Mouse (Mus musculus) embryonic fibroblast, embryonic 13.5 days (primary cell): Measurements from ENCODE around the gene Kcnip1. TPM values are rescaled to one million over a fixed set of nuclear protein-coding genes. Genes with fewer than 3 reads are reported as not detected.

Experiments
- H3K27ac ChIP-seq: 2 replicates; pipeline ENCODE4 v1.5.1; 2012; ENCODE audit warnings: low read length, control low read depth, inconsistent platforms; ENCODE audit not compliant: insufficient read depth
- H3K4me1 ChIP-seq: 2 replicates; pipeline ENCODE4 v1.6.1; 2011; ENCODE audit warnings: low read length; ENCODE audit not compliant: control insufficient read depth, insufficient read depth
- H3K4me3 ChIP-seq: 2 replicates; pipeline ENCODE4 v1.5.1; 2011; ENCODE audit warnings: mild to moderate bottlenecking, control low read depth, low read length; ENCODE audit not compliant: insufficient read depth
- CTCF ChIP-seq: IDR thresholded peaks from 2 replicates; pipeline ENCODE4 v1.5.1; 2011; ENCODE audit warnings: mild to moderate bottlenecking, control low read depth, low read length, moderate library complexity, borderline replicate concordance; ENCODE audit not compliant: insufficient read depth
- POLR2A ChIP-seq: IDR thresholded peaks from 2 replicates; pipeline ENCODE4 v1.6.1; 2011; ENCODE audit warnings: low read depth, mild to moderate bottlenecking, control low read depth, low read length, moderate library complexity
- polyA plus RNA-seq: library from polyadenylated mRNA; stranded (reverse); fragments of >200 nt; gene quantifications from 2 replicates; pipeline ENCODE4 v1.2.4, GENCODE M21; 2011; ENCODE audit warnings: low read depth; ENCODE audit not compliant: missing spikeins, insufficient read length

Gene Kcnip1
- polyA plus RNA-seq, 1 experiment: 2.7 TPM

DNA sequence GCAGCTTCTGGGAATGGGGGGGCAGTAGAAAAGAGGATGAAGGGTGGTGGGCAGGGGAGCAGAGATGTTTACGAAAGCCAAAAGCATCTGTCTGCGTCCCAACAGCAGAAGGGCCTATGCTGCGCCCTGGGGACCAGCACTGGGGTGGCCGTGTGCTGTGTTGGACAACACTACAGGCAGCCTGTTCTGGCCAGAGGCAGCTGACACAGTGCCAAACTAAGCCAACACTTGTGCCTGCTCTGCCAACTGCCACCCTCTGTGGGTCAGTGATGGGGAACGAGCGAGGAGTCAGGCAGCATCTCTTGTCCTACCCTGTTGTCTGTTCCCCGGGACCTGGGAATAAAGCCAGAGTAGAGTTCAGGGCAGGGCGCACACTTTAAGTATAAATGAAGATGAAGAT lies 260.6 kb downstream of the Kcnip1 start:
- no peaks in the 10 kb centered on the region for H3K4me1 ChIP-seq
- no peak overlapping the region for H3K27ac ChIP-seq
- TF ChIP-seq CTCF (no peak), POLR2A (no peak)
- no peak overlapping the region for H3K4me3 ChIP-seq

DNA sequence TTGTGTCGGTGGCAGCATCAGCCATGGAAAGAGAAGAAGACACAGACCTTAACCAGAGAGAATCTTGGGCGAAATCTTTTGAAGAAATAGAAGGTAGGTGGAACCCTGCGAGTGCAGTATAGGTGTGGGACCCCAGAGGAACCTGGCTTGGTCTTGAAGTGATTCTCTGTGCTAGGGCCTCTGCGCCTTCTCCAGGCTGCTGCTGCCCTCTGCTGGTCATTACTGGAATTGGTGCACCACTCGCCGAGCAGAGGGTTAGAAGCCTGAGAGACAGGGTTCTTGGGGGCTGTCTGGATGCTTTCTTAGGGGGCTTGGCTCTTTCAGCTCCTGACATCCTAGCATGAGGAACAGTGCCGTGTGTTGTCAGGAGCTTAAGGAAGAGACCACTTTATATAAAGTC lies 271.7 kb downstream of the Kcnip1 start:
- Histone ChIP-seq H3K27ac (no peak overlapping the region), H3K4me1 (no peaks in the 10 kb centered on the region), H3K4me3 (no peak overlapping the region)
- TF ChIP-seq CTCF (peak; percentile 95), POLR2A (no peak)

DNA sequence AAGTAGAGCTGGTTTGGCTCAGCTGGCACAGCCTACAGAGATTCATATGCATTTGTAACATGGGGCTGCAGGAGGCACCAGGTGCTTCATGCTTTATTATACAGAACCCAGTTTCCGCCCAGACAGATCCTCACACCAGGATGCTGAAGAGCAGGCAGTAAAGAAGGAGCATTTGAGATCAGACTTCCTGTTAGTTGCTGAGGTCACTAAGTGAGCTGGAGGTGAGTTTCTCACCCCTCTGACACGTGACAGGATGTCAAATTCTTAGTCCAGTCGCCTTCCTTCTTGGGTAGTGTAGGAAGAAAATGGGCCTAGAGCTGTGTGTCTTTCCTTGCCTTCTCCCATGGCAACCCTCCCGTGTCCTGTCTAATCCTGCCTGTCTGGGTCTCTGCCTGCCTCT lies 286.2 kb downstream of the Kcnip1 start:
- Histone ChIP-seq H3K27ac (no peak overlapping the region), H3K4me1 (no peaks in the 10 kb centered on the region), H3K4me3 (no peak overlapping the region)
- TF ChIP-seq POLR2A (no peak), CTCF (no peak)

DNA sequence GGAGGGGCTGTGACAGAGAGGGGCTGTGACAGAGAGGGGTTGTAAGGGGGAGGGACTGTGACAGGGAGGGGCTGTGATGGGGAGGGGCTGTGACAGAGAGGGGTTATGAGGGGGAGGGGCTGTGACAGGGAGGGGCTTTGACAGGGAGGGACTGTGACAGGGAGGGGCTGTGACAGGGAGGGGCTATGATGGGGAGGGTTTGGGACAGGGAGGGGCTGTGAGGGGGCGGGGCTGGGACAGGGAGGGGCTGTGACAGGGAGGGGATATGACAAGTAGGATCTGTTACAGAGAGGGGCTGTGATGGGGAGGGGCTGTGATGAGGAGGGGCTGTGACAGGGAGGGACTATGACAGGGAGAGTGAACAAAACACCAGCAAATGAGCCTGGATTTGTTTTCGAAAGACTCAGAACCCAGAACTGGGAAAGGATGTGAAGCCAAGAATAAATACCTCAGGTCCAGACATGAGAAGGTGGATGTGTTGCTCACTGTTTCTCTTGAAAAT lies 290.9 kb downstream of the Kcnip1 start:
- TF ChIP-seq POLR2A (no peak), CTCF (no peak)
- Histone ChIP-seq H3K27ac (no peak overlapping the region), H3K4me3 (no peak overlapping the region), H3K4me1 (no peaks in the 10 kb centered on the region; the same call in 1 of the 2 replicates)

DNA sequence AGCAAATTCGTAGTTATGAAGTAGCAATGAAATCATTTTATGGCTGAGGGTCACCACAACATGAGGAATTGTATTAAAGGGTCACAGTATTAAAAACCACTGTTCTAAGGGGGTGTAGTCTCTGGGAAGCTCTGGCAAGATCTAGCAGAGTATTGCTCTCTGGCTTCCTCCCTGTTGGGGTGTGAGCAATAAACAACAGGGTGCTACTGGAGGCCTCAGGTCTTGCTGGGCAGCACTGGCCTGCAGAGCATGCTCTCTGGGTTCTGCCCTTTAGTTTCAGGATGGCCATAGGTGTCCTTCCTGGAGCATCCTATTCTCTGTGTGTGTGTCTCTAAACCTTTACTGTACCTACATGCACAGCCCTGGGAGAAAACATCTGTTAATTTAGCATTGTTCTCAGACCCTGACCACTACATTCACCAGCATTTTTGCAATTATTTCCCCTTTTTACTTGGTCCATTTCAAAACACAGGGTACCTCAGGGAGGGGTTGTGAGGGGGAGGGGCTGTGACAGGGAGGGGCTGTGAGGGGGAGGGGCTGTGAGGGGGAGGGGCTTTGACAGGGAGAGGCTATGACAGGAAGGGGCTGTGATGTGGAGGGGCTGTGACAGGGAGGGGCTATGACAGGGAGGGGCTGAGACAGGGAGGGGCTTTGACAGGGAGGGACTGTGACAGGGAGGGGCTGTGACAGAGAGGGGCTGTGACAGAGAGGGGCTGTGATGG lies 291.6 kb downstream of the Kcnip1 start:
- TF ChIP-seq POLR2A (no peak), CTCF (no peak)
- Histone ChIP-seq H3K27ac (no peak overlapping the region), H3K4me3 (no peak overlapping the region), H3K4me1 (no peaks in the 10 kb centered on the region; the same call in 1 of the 2 replicates)

DNA sequence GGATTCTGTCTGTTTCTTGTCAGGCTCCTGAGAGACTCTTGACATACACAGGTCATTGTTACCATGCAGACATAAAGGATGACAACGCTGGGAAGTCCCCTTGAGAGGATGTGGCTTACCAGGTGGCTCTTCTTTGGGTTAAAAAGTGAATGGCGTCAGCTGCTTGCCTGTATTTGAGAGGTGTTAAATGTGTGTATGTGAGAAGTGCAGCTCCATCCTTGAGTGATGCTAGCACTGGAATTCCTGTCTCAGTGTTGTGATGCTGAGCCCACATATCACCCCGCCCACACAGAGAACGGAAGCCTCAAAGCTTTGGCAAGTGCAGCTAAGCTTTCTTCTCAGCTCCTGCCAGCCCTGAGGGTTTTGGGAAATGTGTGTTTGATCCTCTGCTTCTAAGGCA lies 292.2 kb downstream of the Kcnip1 start:
- no peak for TF ChIP-seq CTCF
- no peak for TF ChIP-seq POLR2A
- H3K4me3 ChIP-seq: no peak overlapping the region
- no peak overlapping the region for H3K27ac ChIP-seq
- no peaks in the 10 kb centered on the region; the same call in 1 of the 2 replicates for H3K4me1 ChIP-seq

DNA sequence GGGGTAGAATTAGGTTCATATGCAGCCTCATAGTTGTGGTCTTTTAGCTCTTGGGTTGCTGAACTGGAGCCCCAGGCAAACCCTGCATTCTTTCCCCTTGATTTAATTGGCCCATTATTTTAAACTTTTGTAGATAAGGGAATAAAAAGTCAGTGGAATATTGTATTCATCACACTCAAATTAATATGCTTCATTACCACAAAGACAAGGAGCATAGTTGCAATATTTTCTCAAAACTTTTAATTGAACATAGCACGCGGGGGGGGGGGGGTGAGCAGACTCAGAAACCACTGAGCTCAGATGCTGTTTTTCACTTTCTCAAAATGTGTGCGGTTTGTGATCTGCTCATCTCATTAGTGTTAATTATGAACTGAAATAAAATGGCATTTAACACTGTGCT lies 302.8 kb downstream of the Kcnip1 start:
- Histone ChIP-seq H3K27ac (no peak overlapping the region), H3K4me3 (no peak overlapping the region), H3K4me1 (no peaks in the 10 kb centered on the region)
- TF ChIP-seq CTCF (no peak), POLR2A (no peak)

DNA sequence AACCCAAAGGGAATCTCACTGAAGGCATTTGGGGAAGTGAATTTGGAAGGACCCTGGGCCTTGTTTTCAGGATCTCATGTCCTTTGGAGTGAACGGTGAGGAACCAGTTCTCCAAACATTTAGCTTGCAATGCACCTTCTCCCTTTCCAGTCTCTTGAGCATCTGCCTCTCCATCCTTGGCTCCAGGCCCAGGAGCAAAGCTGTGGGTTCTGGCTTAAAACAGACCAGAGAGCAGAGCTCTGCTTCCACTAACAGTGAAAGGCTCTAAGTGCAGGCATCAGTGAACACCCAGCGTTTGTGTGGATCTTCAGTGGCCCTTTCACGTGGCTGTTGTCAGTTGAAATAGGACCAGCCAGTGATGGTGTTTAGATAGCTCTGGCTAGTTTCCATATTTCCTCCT lies 307.0 kb downstream of the Kcnip1 start:
- Histone ChIP-seq H3K4me3 (no peak overlapping the region), H3K27ac (no peak overlapping the region), H3K4me1 (no peaks in the 10 kb centered on the region)
- TF ChIP-seq CTCF (no peak), POLR2A (no peak)

DNA sequence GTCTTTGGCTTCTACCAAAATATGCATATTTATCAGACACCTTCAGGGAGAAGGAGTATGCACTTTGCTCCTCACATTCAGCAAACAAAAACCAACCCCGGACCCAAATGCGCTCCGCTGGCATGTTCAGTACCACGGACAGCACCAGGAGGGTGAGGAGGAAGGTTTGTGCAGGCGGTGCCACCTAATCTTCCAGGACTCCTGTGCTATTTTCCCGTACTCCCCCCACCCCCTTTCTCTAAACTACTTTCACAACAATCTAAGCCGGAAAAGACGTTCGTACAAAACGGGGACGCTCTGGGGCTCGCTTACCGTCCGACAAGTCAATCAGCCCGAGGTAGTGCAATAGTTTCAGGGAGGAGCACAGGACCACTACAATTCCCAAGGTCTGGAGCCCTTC lies 312.8 kb downstream of the Kcnip1 start:
- no peaks in the 10 kb centered on the region for H3K4me1 ChIP-seq
- no peak overlapping the region for H3K4me3 ChIP-seq
- no peak for TF ChIP-seq POLR2A
- no peak for TF ChIP-seq CTCF
- no peak overlapping the region for H3K27ac ChIP-seq

DNA sequence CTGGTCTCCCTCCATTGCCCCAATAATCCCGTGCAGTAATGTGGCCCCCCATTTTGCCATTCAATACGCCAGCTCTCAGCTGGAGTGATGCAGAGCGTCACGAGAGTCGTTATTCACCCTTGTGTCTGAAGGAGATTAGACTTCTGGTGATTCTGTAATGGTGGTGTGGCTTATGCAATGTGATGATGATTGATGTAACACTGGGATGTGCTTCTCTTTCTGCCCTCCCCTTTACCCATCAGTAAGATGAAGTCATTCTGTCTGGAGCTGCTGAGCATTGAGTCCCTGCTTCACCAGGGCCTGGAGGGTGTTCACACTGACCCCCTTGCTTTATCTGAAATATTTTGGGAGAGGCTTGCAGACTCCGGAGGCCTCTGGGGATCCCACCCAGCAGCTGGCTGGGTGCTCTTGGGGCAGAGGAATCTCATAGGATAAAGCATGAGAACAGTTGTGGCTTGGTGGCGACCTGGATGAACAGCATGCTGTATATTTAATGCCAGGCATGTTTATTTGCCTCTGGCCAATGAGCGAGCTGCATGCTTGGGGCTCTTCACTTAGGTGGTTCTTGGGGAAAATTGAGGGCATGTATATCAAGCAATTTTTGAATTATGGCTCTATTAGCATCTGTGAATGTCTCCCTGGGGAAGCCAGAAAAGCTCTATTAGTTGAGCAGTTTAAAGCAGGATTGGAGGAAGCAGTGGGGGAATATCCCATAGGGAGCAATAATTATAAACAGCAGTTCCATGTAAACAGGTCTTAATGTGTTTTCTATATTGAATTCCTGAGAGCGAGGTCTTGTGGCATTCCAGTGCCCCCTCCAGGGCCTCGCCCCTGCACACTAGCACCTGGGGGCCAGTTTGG lies 322.6 kb downstream of the Kcnip1 start:
- TF ChIP-seq POLR2A (no peak), CTCF (no peak)
- H3K4me3 ChIP-seq: no peak overlapping the region
- H3K4me1 ChIP-seq: no peaks in the 10 kb centered on the region
- H3K27ac ChIP-seq: no peak overlapping the region
